Mouse (Mus musculus): ENCODE measurements at regions not wholly inside any gene's neighbourhood (a gene's known extent, or its start where the extent isn't known, plus 50 kb on each side); places are given as distances from the start of the nearest gene placed in this dataset.
A peak's percentile ranks its signal among the peaks of the same experiment; 100 is the strongest.

- DNase-seq (ENCODE audit: low spot score in 2 of 2): no peak
- intact Hi-C loops (cut with DNase I): no loop called here
These were observed 224.3 kb downstream of the Rybp start for GRCm38 (mm10) chr6:100062961-100063360.

- intact Hi-C loops (cut with DNase I): no loop called here
- DNase-seq (ENCODE audit: low spot score in 2 of 2): peak; percentile 67 to 70
These were observed 227.5 kb downstream of the Rybp start for GRCm38 (mm10) chr6:100059803-100060202.

GRCm38 (mm10) chr6:100055980-100056379, 231.3 kb downstream of the Rybp start:
- no peak for DNase-seq (ENCODE audit: low spot score in 2 of 2)
- intact Hi-C loops (cut with DNase I): no loop called here

DNA sequence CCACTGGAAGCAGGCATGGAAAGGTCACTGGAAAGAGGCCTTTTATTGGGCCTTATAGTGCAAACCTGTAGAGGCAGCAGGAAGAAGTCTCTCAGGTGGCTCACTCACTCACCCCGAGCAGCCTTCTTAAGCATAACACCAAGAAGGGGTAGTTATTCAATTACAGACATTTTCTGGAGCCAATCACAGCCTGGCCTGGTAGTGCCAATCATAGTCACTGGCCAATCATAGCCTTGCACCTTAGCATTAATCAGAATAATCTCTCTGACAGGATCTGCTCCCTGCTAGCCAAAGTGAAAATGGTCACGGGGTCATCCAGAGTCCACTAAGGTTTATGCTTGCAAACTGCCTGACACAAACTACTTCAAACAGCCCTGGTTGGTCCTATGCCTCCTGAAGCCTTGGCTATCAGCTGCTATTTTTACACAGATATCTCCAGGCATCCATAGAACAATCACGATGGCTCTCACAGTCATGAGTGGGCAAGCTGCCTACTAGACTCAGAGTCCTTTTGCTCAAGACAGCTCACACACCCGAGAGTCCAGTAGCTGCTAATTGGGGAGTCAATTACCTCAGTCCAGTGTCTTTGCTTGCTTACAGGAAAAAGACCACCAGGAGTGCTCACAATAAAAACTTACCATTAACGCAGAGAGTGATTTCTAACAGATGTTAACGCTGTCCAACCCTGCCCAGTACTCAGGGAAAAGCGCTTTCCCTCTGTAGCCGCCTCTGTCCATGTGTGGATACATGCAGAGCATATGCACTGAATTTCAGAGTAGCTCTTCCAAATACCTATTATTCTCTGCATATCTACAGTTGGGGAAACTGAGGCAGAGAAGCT, 234.1 kb downstream of the Rybp start:
- DNase-seq (ENCODE audit: low spot score in 2 of 2): no peak
- intact Hi-C loops (cut with DNase I): no loop called here

GRCm38 (mm10) chr6:100052406-100052805, 234.9 kb downstream of the Rybp start:
- DNase-seq (ENCODE audit: low spot score in 2 of 2): no peak
- intact Hi-C loops (cut with DNase I): no loop called here

- intact Hi-C loops (cut with DNase I): no loop called here
- DNase-seq (ENCODE audit: low spot score in 2 of 2): peak in 1 of 2 experiments; percentile 8
These were observed 238.2 kb downstream of the Rybp start for GRCm38 (mm10) chr6:100049036-100049435.

DNA sequence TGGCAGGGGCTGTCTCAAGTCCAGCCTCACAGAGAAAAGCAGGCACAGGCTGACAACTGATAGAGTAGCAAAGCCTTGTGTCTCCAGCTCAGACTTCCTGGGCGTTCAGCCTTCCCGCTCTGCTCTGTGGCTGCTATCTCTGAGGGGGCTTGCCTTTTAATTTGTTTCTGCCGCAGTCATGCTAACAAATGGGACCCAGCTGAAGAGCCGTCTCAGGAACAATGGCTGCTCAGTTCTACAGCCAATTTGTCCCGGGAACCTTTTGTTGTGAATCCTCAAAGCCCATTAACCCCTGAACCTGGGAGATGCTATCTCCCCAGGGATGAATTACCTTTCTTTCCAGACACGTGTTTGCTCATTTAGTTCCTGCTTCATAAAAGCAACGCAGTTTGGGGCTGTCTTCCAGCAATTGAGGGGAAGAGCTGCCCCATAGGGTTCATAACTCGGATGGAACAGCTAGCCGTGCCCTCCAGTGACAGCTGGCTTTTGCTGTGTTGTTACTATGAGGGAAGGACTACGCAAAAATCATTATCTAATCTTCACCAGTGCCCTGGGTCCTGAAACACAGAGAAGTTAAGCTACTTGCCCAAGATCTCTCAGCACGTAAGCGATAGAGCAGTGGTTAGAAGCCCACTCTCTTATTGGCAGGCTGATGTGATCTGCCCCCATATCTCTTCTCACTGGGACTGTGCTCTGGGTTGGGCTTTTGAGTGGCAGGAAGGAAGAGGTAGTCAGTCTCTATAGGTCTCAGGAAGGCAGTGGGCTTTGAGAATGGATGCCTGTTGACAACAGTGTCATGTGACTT, 240.9 kb downstream of the Rybp start:
- intact Hi-C loops (cut with DNase I): no loop called here
- no peak for DNase-seq (ENCODE audit: low spot score in 2 of 2)

DNA sequence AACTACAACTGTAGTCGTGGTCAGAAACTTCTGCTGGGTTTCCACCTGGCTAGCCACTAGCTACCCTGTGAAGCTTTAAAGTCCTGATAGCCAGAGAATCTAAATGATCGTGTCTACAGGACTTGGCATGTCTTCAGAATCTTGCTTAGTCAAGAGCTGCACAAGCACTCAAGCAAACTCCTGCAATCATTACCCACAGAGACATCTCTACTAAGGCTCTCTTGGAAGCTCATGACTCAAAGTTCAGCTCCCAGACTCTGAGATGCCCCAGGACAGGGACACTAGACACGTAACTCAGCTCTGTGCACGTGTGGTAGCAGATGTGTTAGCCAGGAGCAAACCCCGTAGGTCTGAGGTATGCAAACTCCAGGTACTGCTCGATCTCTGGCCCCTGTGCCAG, 242.2 kb downstream of the Rybp start:
- no peak for DNase-seq (ENCODE audit: low spot score in 2 of 2)
- intact Hi-C loops (cut with DNase I): no loop called here

- no peak for DNase-seq (ENCODE audit: low spot score in 2 of 2)
- intact Hi-C loops (cut with DNase I): no loop called here
These were observed 246.1 kb downstream of the Rybp start for GRCm38 (mm10) chr6:100041161-100041560.

GRCm38 (mm10) chr6:100040459-100040984, 246.8 kb downstream of the Rybp start:
- intact Hi-C loops (cut with DNase I): no loop called here
- no peak for DNase-seq (ENCODE audit: low spot score in 2 of 2)

- intact Hi-C loops (cut with DNase I): no loop called here
- DNase-seq (ENCODE audit: low spot score in 2 of 2): peak; percentile 15 to 35
These were observed 254.6 kb downstream of the Rybp start for GRCm38 (mm10) chr6:100032701-100033100.

DNA sequence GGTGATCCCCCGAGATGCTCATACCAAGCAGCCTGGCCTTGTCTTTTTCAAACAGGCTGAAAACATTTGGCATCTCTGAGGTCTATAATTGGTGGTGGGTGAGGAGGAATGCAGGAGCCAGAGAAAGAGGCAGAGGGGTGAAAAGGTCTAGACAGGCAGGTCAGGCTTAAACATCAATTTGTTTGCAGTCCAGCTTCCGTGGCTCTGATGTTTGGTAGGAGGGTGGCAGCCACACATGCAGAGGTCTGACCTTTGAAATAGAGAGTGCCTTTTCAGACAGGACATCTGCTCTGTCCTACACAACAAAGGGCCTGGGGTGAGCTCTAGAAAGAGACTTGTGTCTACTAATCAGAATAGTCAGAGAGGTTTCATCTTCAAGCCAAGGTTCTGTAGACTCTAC, 256.8 kb downstream of the Rybp start:
- intact Hi-C loops (cut with DNase I): no loop called here
- no peak for DNase-seq (ENCODE audit: low spot score in 2 of 2)

GRCm38 (mm10) chr6:100030010-100030409, 257.3 kb downstream of the Rybp start:
- DNase-seq (ENCODE audit: low spot score in 2 of 2): no peak
- intact Hi-C loops (cut with DNase I): no loop called here

DNA sequence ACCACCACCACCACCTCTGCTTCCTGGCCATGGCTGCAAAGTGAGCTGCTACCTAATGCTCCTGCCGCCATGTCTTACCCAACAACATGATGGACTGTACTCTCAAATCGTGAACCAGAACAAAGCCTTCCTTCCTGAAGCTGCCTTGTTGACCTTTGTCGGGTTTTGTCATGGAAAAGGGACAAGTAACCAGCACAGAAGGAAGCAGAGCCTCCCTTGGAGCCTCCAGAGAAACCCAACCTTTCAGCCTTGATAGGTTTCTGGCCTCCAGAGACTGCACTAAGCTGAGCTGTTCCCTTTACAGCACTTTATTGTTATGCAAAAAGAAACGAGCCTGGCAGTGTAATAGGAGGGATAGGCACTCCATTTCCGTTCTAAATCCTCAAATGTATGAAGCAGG, 259.8 kb downstream of the Rybp start:
- intact Hi-C loops (cut with DNase I): no loop called here
- DNase-seq (ENCODE audit: low spot score in 2 of 2): no peak

- DNase-seq (ENCODE audit: low spot score in 2 of 2): no peak
- intact Hi-C loops (cut with DNase I): no loop called here
These were observed 261.7 kb downstream of the Rybp start for GRCm38 (mm10) chr6:100025531-100025951.

- no peak for DNase-seq (ENCODE audit: low spot score in 2 of 2)
- intact Hi-C loops (cut with DNase I): no loop called here
These were observed 263.7 kb downstream of the Rybp start for GRCm38 (mm10) chr6:100023434-100024095.

DNA sequence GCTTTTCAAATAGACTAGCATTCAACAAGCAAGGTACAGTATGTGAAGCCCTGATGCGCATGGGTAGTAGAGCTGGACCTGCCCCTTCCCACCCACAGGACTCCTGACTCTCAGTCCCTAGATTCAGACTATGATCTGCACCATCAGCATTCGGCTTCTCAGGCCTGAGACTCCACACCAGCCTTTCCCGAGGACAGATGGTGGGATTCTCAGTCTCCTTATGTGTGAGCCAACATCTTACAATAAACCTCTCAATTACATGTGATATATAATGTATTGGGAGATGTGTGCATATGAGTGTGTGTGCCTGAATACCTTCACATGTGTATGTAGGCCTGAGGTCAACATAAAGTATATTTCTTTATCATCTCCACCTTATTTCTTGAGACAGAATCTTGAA, 268.3 kb downstream of the Rybp start:
- peak in 1 of 2 experiments; percentile 29 for DNase-seq (ENCODE audit: low spot score in 2 of 2)
- intact Hi-C loops (cut with DNase I): no loop called here

- intact Hi-C loops (cut with DNase I): no loop called here
- DNase-seq (ENCODE audit: low spot score in 2 of 2): no peak
These were observed 273.3 kb downstream of the Rybp start for GRCm38 (mm10) chr6:100013949-100014348.

GRCm38 (mm10) chr6:100011520-100012062, 275.7 kb downstream of the Rybp start:
- intact Hi-C loops (cut with DNase I): no loop called here
- peak; percentile 37 to 58 for DNase-seq (ENCODE audit: low spot score in 2 of 2)
